Mouse (Mus musculus) CH12.LX (cell line): ENCODE data around the gene Gba2. TPM values are rescaled to one million over a fixed set of nuclear protein-coding genes. Genes with fewer than 3 reads are reported as not detected.

Experiments
- DNase-seq: peaks from one replicate; pipeline ENCODE4 v3.0.0-alpha.2; 2013; ENCODE audit errors: extremely low read depth
- H3K27ac ChIP-seq: 2 replicates; pipeline ENCODE4 v1.5.1; 2012; ENCODE audit warnings: low read depth, mild to moderate bottlenecking, control low read depth, moderate library complexity; ENCODE audit not compliant: insufficient read depth
- H3K27me3 ChIP-seq: replicated peaks from 2 replicates; pipeline ENCODE3; 2012; ENCODE audit warnings: inconsistent platforms
- H3K36me3 ChIP-seq, 2 experiments: replicated peaks in 1 of 2; 2 replicates each; pipeline versions ENCODE3 to v1.6.1; 2012; ENCODE audit warnings: inconsistent platforms in 1 of 2, low read length in 1 of 2, mild to moderate bottlenecking in 1 of 2, mixed read lengths in 1 of 2, moderate library complexity in 1 of 2; ENCODE audit not compliant: control insufficient read depth in 1 of 2, insufficient read depth in 1 of 2
- H3K4me1 ChIP-seq, 2 experiments: 2 replicates each; pipeline ENCODE4 v1.6.1; 2012; ENCODE audit warnings: inconsistent platforms in 1 of 2, moderate library complexity in 1 of 2; ENCODE audit not compliant: insufficient read depth in 2 of 2, control insufficient read depth in 1 of 2
- H3K4me2 ChIP-seq: 2 replicates; pipeline ENCODE4 v1.6.1; 2012; ENCODE audit warnings: low read depth, mild to moderate bottlenecking, control low read depth; ENCODE audit not compliant: poor library complexity, insufficient read depth, severe bottlenecking
- H3K4me3 ChIP-seq, 3 experiments: fragments of 150-350 bp in 1 of 3; sonication (generic) in 1 of 3; replicated peaks in 1 of 3; 2 replicates each; pipeline versions ENCODE3 to v1.5.1; 2011 to 2012; ENCODE audit warnings: low read depth in 2 of 3, low read length in 2 of 3, mild to moderate bottlenecking in 2 of 3, moderate library complexity in 2 of 3, control low read depth in 1 of 3, improper control_type of control experiment in 1 of 3, inconsistent platforms in 1 of 3, mixed read lengths in 1 of 3; ENCODE audit not compliant: poor library complexity in 1 of 3
- H3K79me2 ChIP-seq: replicated peaks from 2 replicates; pipeline ENCODE4 v1.6.1; 2012; ENCODE audit warnings: mild to moderate bottlenecking, moderate library complexity; ENCODE audit not compliant: control insufficient read depth, poor library complexity, insufficient read depth, severe bottlenecking; ENCODE audit errors: extremely low read depth
- H3K9ac ChIP-seq: 2 replicates; pipeline ENCODE4 v1.6.1; 2012; ENCODE audit warnings: low read depth, mild to moderate bottlenecking, control low read depth, moderate library complexity; ENCODE audit not compliant: insufficient read depth
- H3K9me3 ChIP-seq: replicated peaks from 2 replicates; pipeline ENCODE3; 2012; ENCODE audit warnings: low read length, inconsistent platforms, mixed read lengths
- CHD2 ChIP-seq: IDR thresholded peaks from 2 replicates; pipeline ENCODE4 v1.6.1; 2011; ENCODE audit warnings: low read length, improper control_type of control experiment
- CTCF ChIP-seq, 2 experiments: IDR thresholded peaks in 1 of 2; conservative IDR thresholded peaks in 1 of 2; 2 replicates each; pipeline ENCODE4 v1.5.1; 2011 to 2012; ENCODE audit warnings: low read depth in 2 of 2, low read length in 2 of 2, improper control_type of control experiment in 1 of 2, inconsistent platforms in 1 of 2, mild to moderate bottlenecking in 1 of 2, moderate library complexity in 1 of 2
- E2F4 ChIP-seq: IDR thresholded peaks from 2 replicates; pipeline ENCODE4 v1.6.1; 2011; ENCODE audit warnings: low read depth, low read length, improper control_type of control experiment; ENCODE audit not compliant: insufficient replicate concordance
- HCFC1 ChIP-seq: IDR thresholded peaks from 2 replicates; pipeline ENCODE4 v1.6.1; 2012; ENCODE audit warnings: low read depth, mild to moderate bottlenecking, inconsistent platforms, low read length, improper control_type of control experiment
- JUN ChIP-seq: IDR thresholded peaks from 2 replicates; pipeline ENCODE4 v1.6.1; 2011; ENCODE audit warnings: low read depth, mild to moderate bottlenecking, low read length, improper control_type of control experiment, moderate library complexity; ENCODE audit not compliant: insufficient read depth
- MAZ ChIP-seq: IDR thresholded peaks from 2 replicates; pipeline ENCODE4 v1.6.1; 2012; ENCODE audit warnings: low read depth, mild to moderate bottlenecking, inconsistent platforms, low read length, improper control_type of control experiment, moderate library complexity
- MYC ChIP-seq: IDR thresholded peaks from 2 replicates; pipeline ENCODE4 v1.6.1; 2011; ENCODE audit warnings: low read depth, mild to moderate bottlenecking, improper control_type of control experiment, low read length
- POLR2A ChIP-seq: IDR thresholded peaks from 2 replicates; pipeline ENCODE4 v1.6.1; 2011; ENCODE audit warnings: low read depth, mild to moderate bottlenecking, improper control_type of control experiment, low read length
- POLR2AphosphoS2 ChIP-seq: IDR thresholded peaks from 2 replicates; pipeline ENCODE4 v1.6.1; 2011; ENCODE audit warnings: low read depth, low read length, improper control_type of control experiment
- TBP ChIP-seq: conservative IDR thresholded peaks from 2 replicates; pipeline ENCODE4 v1.6.1; 2011; ENCODE audit warnings: low read depth, low read length, improper control_type of control experiment
- TCF12 ChIP-seq: IDR thresholded peaks from 2 replicates; pipeline ENCODE4 v1.6.1; 2014; ENCODE audit warnings: low read depth, mild to moderate bottlenecking, inconsistent platforms, low read length, improper control_type of control experiment
- UBTF ChIP-seq: IDR thresholded peaks from 2 replicates; pipeline ENCODE4 v1.6.1; 2012; ENCODE audit warnings: low read depth, mild to moderate bottlenecking, inconsistent platforms, low read length, improper control_type of control experiment, moderate library complexity
- USF2 ChIP-seq: conservative IDR thresholded peaks from 2 replicates; pipeline ENCODE4 v1.6.1; 2011; ENCODE audit warnings: low read depth, low read length, improper control_type of control experiment
- ZMIZ1 ChIP-seq: IDR thresholded peaks from 2 replicates; pipeline ENCODE4 v1.6.1; 2012; ENCODE audit warnings: low read depth, mild to moderate bottlenecking, inconsistent platforms, low read length, improper control_type of control experiment
- ZNF384 ChIP-seq: IDR thresholded peaks from 2 replicates; pipeline ENCODE4 v1.6.1; 2012; ENCODE audit warnings: low read depth, low read length, improper control_type of control experiment, inconsistent platforms
- dilution Hi-C: fragments of 300-500 bp; cut with MboI; formaldehyde crosslinking; loops from 2 replicates; pipeline ENCODE4 v1.14.3; 2020; ENCODE audit warnings: low sequenced_read_pairs; ENCODE audit not compliant: extremely low pct_unique_long_range_greater_than_20kb, extremely low pct_ligation_motif_present
- in situ Hi-C: fragments of 300-500 bp; cut with MboI; formaldehyde crosslinking; loops from 3 replicates; pipeline ENCODE4 v1.14.3; 2019; ENCODE audit warnings: low sequenced_read_pairs, low pct_ligation_motif_present, low pct_unique_long_range_greater_than_20kb, mixed read lengths
- polyA plus RNA-seq: library from polyadenylated mRNA; unstranded; fragments of >175 nt; gene quantifications from 2 replicates; pipeline ENCODE4 v1.2.1, GENCODE M21; 2012; ENCODE audit warnings: low read depth; ENCODE audit not compliant: insufficient read length
- total RNA-seq, 2 experiments: library from RNA; depleted of rRNA; stranded (reverse); fragments of 300-350 nt in 1 of 2; fragments of >200 nt in 1 of 2; gene quantifications; 2 replicates each; pipeline ENCODE4 v1.2.3; 2012 to 2014

Gene Gba2
- total and polyA plus RNA-seq, 3 experiments: 3.2 to 11.2 (median 4.1) TPM

DNA sequence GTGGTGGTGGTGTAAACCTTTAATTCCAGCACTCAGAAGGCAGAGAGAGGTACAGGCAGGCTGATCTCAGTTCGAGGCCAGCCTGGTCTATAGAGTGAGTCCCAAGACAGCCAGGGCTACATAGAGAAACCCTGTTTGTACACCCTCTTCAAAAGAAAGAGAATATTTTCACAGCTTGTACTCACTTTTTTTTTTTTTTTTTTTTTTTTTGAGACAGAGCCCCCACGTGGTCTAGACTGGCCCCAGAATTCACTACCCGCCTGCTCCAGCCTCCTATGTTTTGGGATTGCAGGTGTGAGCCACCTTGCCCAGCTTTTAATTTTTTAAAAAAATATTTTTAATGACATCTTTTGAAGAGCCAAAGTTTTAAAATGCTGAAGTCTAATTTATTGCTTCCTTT is 25.4 kb upstream of the Gba2 start:
- Histone ChIP-seq H3K27me3 (peaks cover 32% of the 10 kb centered on the region), H3K4me3 (no peak overlapping the region), H3K27ac (no peak overlapping the region), H3K4me1 (no peaks in the 10 kb centered on the region), H3K79me2 (no peaks in the 10 kb centered on the region), H3K4me2 (no peak overlapping the region), H3K36me3 (no peaks in the 10 kb centered on the region), H3K9ac (no peak overlapping the region)
- dilution Hi-C loops: no loop called here
- peak; percentile 64 for TF ChIP-seq ZNF384
- TF ChIP-seq CHD2: no peak
- TF ChIP-seq, all 38 proteins: peak for 1
- H3K9me3 ChIP-seq: no peaks in the 10 kb centered on the region
- in situ Hi-C loops: no loop called here
- DNase-seq: no peak

DNA sequence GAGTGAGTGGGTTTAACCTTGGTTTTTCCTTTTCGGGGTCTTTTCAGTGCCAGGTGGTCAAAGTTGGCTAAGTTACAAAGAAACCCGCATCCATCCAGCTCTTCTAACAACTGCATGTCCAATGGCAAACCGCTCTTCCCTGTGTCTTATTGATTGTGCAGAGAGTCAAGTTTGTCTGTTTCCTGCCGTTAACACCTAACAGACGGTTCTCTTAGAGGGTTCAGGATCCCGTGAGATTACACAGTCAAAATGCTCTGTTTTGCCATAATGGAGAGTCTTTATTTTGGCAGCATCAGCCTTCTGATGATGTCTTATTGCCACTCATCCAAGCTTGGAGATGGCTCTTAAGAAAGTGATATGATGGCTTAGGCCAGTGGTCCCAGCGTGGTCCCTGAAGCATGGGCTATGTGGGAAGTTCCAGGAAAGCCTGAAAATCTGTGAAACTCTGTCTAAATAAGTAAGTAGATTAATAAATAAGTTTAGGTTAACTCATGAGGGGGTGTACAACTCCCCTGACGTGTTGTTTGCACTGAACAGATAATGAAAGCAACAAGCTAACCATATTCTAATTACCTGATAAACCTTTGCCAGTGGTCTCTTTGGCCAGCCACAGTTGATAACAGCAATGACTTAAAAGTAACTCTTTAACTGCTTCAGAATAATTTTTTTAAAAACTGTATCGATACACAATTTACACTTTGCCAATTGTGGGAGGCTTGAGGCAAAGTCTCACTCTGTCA is 21.7 kb upstream of the Gba2 start:
- Histone ChIP-seq H3K4me1 (no peaks in the 10 kb centered on the region), H3K27ac (no peak overlapping the region), H3K9ac (no peak overlapping the region), H3K4me2 (no peak overlapping the region), H3K27me3 (peaks cover 15% of the 10 kb centered on the region), H3K79me2 (no peaks in the 10 kb centered on the region), H3K4me3 (no peak overlapping the region), H3K9me3 (no peaks in the 10 kb centered on the region), H3K36me3 (no peaks in the 10 kb centered on the region)
- in situ Hi-C loops (no loop called here), dilution Hi-C loops (no loop called here)
- DNase-seq: no peak
- TF ChIP-seq JUN (no peak), HCFC1 (no peak), POLR2AphosphoS2 (no peak), MYC (no peak), POLR2A (no peak), CTCF (conservative IDR thresholded peaks at IDR 0.05 in 1 of 2, IDR thresholded peaks at IDR 0.05 in 1 of 2; ENCODE audit: low read depth in 2 of 2, low read length in 2 of 2) (no peak), USF2 (no peak), E2F4 (no peak), MAZ (no peak), UBTF (no peak), ZMIZ1 (no peak), TBP (no peak), TCF12 (no peak)
